ENCODE assay signal across 8 mouse cellular contexts in the genomic region with DNA sequence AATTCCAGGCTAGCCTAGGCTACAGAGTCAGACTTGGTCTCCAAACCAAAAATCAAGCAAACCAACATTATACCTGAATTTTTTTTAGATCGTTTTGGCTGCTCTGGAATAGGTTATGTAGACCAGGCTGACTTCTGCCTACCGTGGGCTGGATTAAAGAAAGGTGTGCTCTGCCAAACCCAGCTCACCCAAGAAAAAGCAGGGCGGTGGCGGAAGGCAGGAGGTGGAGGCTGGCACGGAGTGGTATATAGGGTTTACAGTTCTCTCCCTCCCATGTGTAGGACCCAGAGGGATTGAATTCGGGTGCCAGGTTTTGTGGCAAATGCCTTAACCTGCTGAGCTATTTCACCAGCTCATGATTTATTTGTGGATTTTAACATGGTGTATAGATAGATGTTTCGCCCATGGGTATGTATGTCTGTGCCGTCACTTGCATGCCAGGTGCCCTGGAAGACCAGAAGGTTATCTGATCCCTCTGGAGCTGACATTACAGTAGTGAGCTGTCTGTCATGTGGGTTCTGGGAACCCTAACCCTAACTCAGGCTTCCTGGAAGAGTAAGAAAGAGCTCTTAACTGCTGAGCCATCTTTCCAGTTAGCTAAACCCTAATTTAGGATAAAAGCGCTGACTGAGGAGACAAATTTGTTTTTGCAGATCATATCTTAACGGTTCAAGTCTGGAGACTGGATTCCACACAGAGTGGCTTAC. TPM values are rescaled to one million over a fixed set of nuclear protein-coding genes. Genes with fewer than 3 reads are reported as not detected.
DNase-seq lines count a peak whose midpoint lies in the region; ATAC-seq and TF ChIP-seq lines count a peak whose summit lies in the region.

A gene (minus strand): TSS at position 215 of the 707 bp plus-strand sequence.

- peak within 1 kb of the TSS; percentile 84 for H3K27ac ChIP-seq in heart, adult 2 months
- H3K27ac ChIP-seq in ES-E14 (ENCODE audit: insufficient read depth, low read depth, low read length, poor library complexity, severe bottlenecking) = no peak within 1 kb of the TSS
- no peak within 1 kb of the TSS for H3K27ac ChIP-seq in forebrain, embryonic 11.5 days (ENCODE audit: low read depth, low read length)
- H3K27ac ChIP-seq in liver, embryonic 11.5 days (ENCODE audit: low read depth, low read length) = peak within 1 kb of the TSS; percentile 63
- no peak within 1 kb of the TSS for H3K27ac ChIP-seq in stomach, embryonic 14.5 days (ENCODE audit: low read length)

- intact Hi-C loops in heart, adult 2 months (cut with DNase I) = loop anchor here (2.0 kb wide), 1 partner anchor 32 kb away; a partner anchor contains a TSS

- no peaks in the 10 kb centered on the region; the same call in 1 of the 2 replicates for H3K4me1 ChIP-seq in heart, adult 2 months (ENCODE audit: control insufficient read depth, insufficient read depth, low read length)
- H3K4me1 ChIP-seq in ES-E14 (ENCODE audit: control insufficient read depth in 2 of 2, insufficient read depth in 2 of 2, low read length in 2 of 2, poor library complexity in 1 of 2) = peaks cover 0 to 6% of the 10 kb centered on the region in 2 experiments; a peak in 1 of 4 replicates
- no peaks in the 10 kb centered on the region; the same call in 1 of the 2 replicates for H3K4me1 ChIP-seq in forebrain, embryonic 11.5 days (replicated peaks; ENCODE audit: control insufficient read depth, insufficient read depth, low read length)
- peaks cover 19% of the 10 kb centered on the region for H3K4me1 ChIP-seq in liver, embryonic 11.5 days (replicated peaks; ENCODE audit: control insufficient read depth, insufficient read depth, low read length)
- H3K4me1 ChIP-seq in stomach, embryonic 14.5 days (ENCODE audit: control insufficient read depth, insufficient read depth, low read length) = peaks cover 10% of the 10 kb centered on the region; the same call in 1 of the 2 replicates

- H3K4me2 ChIP-seq in forebrain, embryonic 11.5 days (ENCODE audit: low read depth, low read length, severe bottlenecking) = peak within 1 kb of the TSS; percentile 87
- peak within 1 kb of the TSS; percentile 86 for H3K4me2 ChIP-seq in liver, embryonic 11.5 days
- peak within 1 kb of the TSS; percentile 82 for H3K4me2 ChIP-seq in stomach, embryonic 14.5 days (replicated peaks; ENCODE audit: low read depth, low read length)

- in situ Hi-C loops in ES-E14 (cut with MboI; ENCODE audit: low sequenced_read_pairs in 2 of 2, unreplicated experiment in 2 of 2) = no loop called here

- no peaks in the 10 kb centered on the region for H3K36me3 ChIP-seq in heart, adult 2 months (ENCODE audit: control insufficient read depth, insufficient read depth, low read length)
- peaks cover 6% of the 10 kb centered on the region for H3K36me3 ChIP-seq in ES-E14 (ENCODE audit: control insufficient read depth, insufficient read depth, low read length, poor library complexity, severe bottlenecking)
- peaks cover 4% of the 10 kb centered on the region; the same call in 1 of the 2 replicates for H3K36me3 ChIP-seq in forebrain, embryonic 11.5 days (ENCODE audit: control insufficient read depth, insufficient read depth, low read length)
- H3K36me3 ChIP-seq in liver, embryonic 11.5 days (ENCODE audit: control insufficient read depth, insufficient read depth, low read length) = peaks cover 12% of the 10 kb centered on the region
- peaks cover 21% of the 10 kb centered on the region for H3K36me3 ChIP-seq in stomach, embryonic 14.5 days (ENCODE audit: control insufficient read depth, insufficient read depth, low read length)

- H3K4me3 ChIP-seq in heart, adult 2 months = peak within 1 kb of the TSS; percentile 76
- peak within 1 kb of the TSS; percentile 81 to 88 for H3K4me3 ChIP-seq in ES-E14 (ENCODE audit: insufficient read depth in 1 of 2, low read depth in 1 of 2, low read length in 2 of 2, poor library complexity in 1 of 2, severe bottlenecking in 1 of 2)
- peak within 1 kb of the TSS; percentile 70 for H3K4me3 ChIP-seq in forebrain, embryonic 11.5 days (ENCODE audit: low read depth, low read length)
- H3K4me3 ChIP-seq in liver, embryonic 11.5 days (ENCODE audit: low read depth, low read length) = peak within 1 kb of the TSS; percentile 72
- H3K4me3 ChIP-seq in stomach, embryonic 14.5 days (ENCODE audit: low read depth, low read length) = peak within 1 kb of the TSS; percentile 71

- no peak for TF ChIP-seq CTCF in heart, adult 2 months (IDR thresholded peaks at IDR 0.05)

- H3K79me2 ChIP-seq in heart, adult 2 months (replicated peaks; ENCODE audit: control insufficient read depth, insufficient read depth, low read length) = no peaks in the 10 kb centered on the region

- H3K9ac ChIP-seq in heart, adult 2 months (ENCODE audit: low read depth, low read length) = peak within 1 kb of the TSS; percentile 77
- peak within 1 kb of the TSS; percentile 76 for H3K9ac ChIP-seq in ES-E14 (ENCODE audit: insufficient read depth, low read depth, low read length, poor library complexity, severe bottlenecking)
- peak within 1 kb of the TSS; percentile 73 for H3K9ac ChIP-seq in forebrain, embryonic 11.5 days (ENCODE audit: low read length)
- H3K9ac ChIP-seq in liver, embryonic 11.5 days (ENCODE audit: low read depth, low read length) = peak within 1 kb of the TSS; percentile 78
- H3K9ac ChIP-seq in stomach, embryonic 14.5 days (replicated peaks; ENCODE audit: low read depth, low read length) = peak within 1 kb of the TSS; percentile 60

- no peaks in the 10 kb centered on the region for H3K27me3 ChIP-seq in heart, adult 2 months (ENCODE audit: control insufficient read depth, insufficient read depth, low read length)
- no peaks in the 10 kb centered on the region; the same call in 1 of the 2 replicates for H3K27me3 ChIP-seq in forebrain, embryonic 11.5 days (ENCODE audit: control insufficient read depth, insufficient read depth, low read length)
- H3K27me3 ChIP-seq in liver, embryonic 11.5 days (replicated peaks; ENCODE audit: control insufficient read depth, insufficient read depth, low read length) = no peaks in the 10 kb centered on the region
- H3K27me3 ChIP-seq in stomach, embryonic 14.5 days (ENCODE audit: control insufficient read depth, insufficient read depth, low read length) = no peaks in the 10 kb centered on the region

- ATAC-seq in forebrain, embryonic 11.5 days (replicated peaks; ENCODE audit: low FRiP score) = peak; percentile 31; the same call in 1 of the 2 replicates
- no peak for ATAC-seq in hematopoietic stem cell, adult 5-6 weeks (replicated peaks in 1 of 2; ENCODE audit: insufficient read depth in 1 of 2, low FRiP score in 2 of 2, low TSS enrichment in 1 of 2, low read depth in 1 of 2, poor library complexity in 2 of 2, severe bottlenecking in 2 of 2)
- 0 out of 2 replicates have a peak, but pooled peaks have one; percentile 4 for ATAC-seq in liver, embryonic 11.5 days (replicated peaks; ENCODE audit: low FRiP score)
- no peak for ATAC-seq in stomach, embryonic 14.5 days (ENCODE audit: insufficient number of reproducible peaks, insufficient read depth, low FRiP score, low read depth)

- no peaks in the 10 kb centered on the region for H3K9me3 ChIP-seq in ES-E14 (ENCODE audit: control insufficient read depth, insufficient read depth, low read depth, low read length)
- H3K9me3 ChIP-seq in forebrain, embryonic 11.5 days (ENCODE audit: control insufficient read depth, low read length) = no peaks in the 10 kb centered on the region
- peaks cover 3% of the 10 kb centered on the region; the same call in 1 of the 2 replicates for H3K9me3 ChIP-seq in liver, embryonic 11.5 days (ENCODE audit: control insufficient read depth, low read length)
- no peaks in the 10 kb centered on the region for H3K9me3 ChIP-seq in stomach, embryonic 14.5 days (ENCODE audit: control insufficient read depth, low read depth, low read length)

- DNase-seq in heart, adult 2 months = no peak
- DNase-seq in heart, adult 11 months = no peak
- DNase-seq in ES-E14 (ENCODE audit: low read depth, low spot score) = no peak
- DNase-seq in forebrain, embryonic 11.5 days (ENCODE audit: low spot score) = no peak
- DNase-seq in liver, embryonic 11.5 days (ENCODE audit: low spot score) = no peak
- no peak for DNase-seq in spleen, postnatal 4 days (ENCODE audit: low spot score in 2 of 2)

- no peak for TF ChIP-seq EP300 in heart, adult 2 months (IDR thresholded peaks at IDR 0.05; ENCODE audit: insufficient read depth, low read depth, low read length)

- TF ChIP-seq POLR2A in heart, adult 2 months (IDR thresholded peaks at IDR 0.05; ENCODE audit: insufficient read depth, low read depth, low read length) = no peak

- 81% methylated on average over 10 of the region's 10 CpGs for WGBS in heart, adult 2 months
- 83% methylated on average over 10 of the region's 10 CpGs for WGBS in forebrain, embryonic 11.5 days
- WGBS in liver, embryonic 11.5 days = 73% methylated on average over 10 of the region's 10 CpGs
- 81% methylated on average over 10 of the region's 10 CpGs for WGBS in stomach, embryonic 14.5 days

TF ChIP-seq in ES-E14, 5 proteins besides CTCF, POLR2A, EP300 and RAD21:
- TF ChIP-seq MAFK (IDR thresholded peaks at IDR 0.05; ENCODE audit: insufficient read depth, low read depth, low read length) = no peak
- TF ChIP-seq ZNF384 (IDR thresholded peaks at IDR 0.05; ENCODE audit: low read depth, low read length) = no peak
- TF ChIP-seq HCFC1 (IDR thresholded peaks at IDR 0.05; ENCODE audit: borderline replicate concordance, insufficient read depth, low read length) = no peak
- TF ChIP-seq CHD2 (IDR thresholded peaks at IDR 0.05; ENCODE audit: low read depth, low read length) = no peak

RNA-seq across cellular contexts. Expression of the gene that starts here (rescaled TPM):
- total RNA-seq in heart, adult 2 months (2021) = 10 to 100 TPM; 43.7 to 44.0 TPM
- polyA plus RNA-seq in heart, adult 2 months (2012; rRNA removed) = 28.0 and 29.7 TPM in 2 replicates
- total RNA-seq in ES-E14 (2012; rRNA removed) = 25.5 and 26.4 TPM in 2 replicates
- 67.8 and 71.1 TPM in 2 replicates for polyA plus RNA-seq in forebrain, embryonic 11.5 days (2014; fragmentation: Nextera tagmentation; extraction: Ambion mirVana)
- total RNA-seq in hematopoietic stem cell, adult 5-6 weeks (2017) = 20.4 and 25.8 TPM in 2 replicates
- 47.4 and 51.3 TPM in 2 replicates for polyA plus RNA-seq in liver, embryonic 11.5 days (2014; fragmentation: Nextera tagmentation; extraction: Ambion mirVana)
- 67.3 and 72.7 TPM in 2 replicates for polyA plus RNA-seq in stomach, embryonic 14.5 days (2014; fragmentation: Nextera tagmentation; extraction: Ambion mirVana)

Comparison
In these comparisons a context has a peak if more than half of its experiments do, and no peak if none do; other contexts are left out.
1. H3K27ac ChIP-seq: peak in heart, adult 2 months (single experiment) and liver, embryonic 11.5 days (single experiment); none in ES-E14 (single experiment), forebrain, embryonic 11.5 days (single experiment) and stomach, embryonic 14.5 days (single experiment).
2. ATAC-seq: peak in forebrain, embryonic 11.5 days (single experiment) and liver, embryonic 11.5 days (single experiment); none in hematopoietic stem cell, adult 5-6 weeks (0 of 2) and stomach, embryonic 14.5 days (single experiment).
3. Peak in every context shown above with its lines, with median percentiles within 50 percentile points of each other: H3K4me3 ChIP-seq, H3K9ac ChIP-seq and H3K4me2 ChIP-seq.